Mouse (Mus musculus): ENCODE measurements around the gene Zfp599. TPM values are rescaled to one million over a fixed set of nuclear protein-coding genes. Genes with fewer than 3 reads are reported as not detected.
"Not testable (repeated sequence)": the region's sequence is repeated elsewhere in the genome, so short reads cannot be mapped to it uniquely, and the experiment has no call there.

The Zfp599 gene
- polyA plus RNA-seq, 1 experiment from 2014 or later, result 15.3 TPM

GRCm38 (mm10) chr9:22226846-22227245, 32.8 kb downstream of the Zfp599 start:
- 91% methylated on average over 15 of the region's 15 CpGs for WGBS
- Histone ChIP-seq H3K9me3 (replicated peaks; ENCODE audit: control insufficient read depth, low read length) (no peaks in the 10 kb centered on the region), H3K27me3 (replicated peaks; ENCODE audit: control insufficient read depth, insufficient read depth, low read length) (no peaks in the 10 kb centered on the region), H3K36me3 (ENCODE audit: control insufficient read depth, insufficient read depth, low read length) (no peaks in the 10 kb centered on the region), H3K4me1 (ENCODE audit: control insufficient read depth, insufficient read depth, low read length) (no peaks in the 10 kb centered on the region), H3K4me3 (ENCODE audit: low read depth, low read length) (no peak overlapping the region), H3K27ac (ENCODE audit: low read depth, low read length) (no peak overlapping the region), H3K4me2 (ENCODE audit: low read length) (no peak overlapping the region), H3K9ac (ENCODE audit: low read length) (no peak overlapping the region)
- ATAC-seq (no peak), DNase-seq (ENCODE audit: low spot score) (no peak)

DNA sequence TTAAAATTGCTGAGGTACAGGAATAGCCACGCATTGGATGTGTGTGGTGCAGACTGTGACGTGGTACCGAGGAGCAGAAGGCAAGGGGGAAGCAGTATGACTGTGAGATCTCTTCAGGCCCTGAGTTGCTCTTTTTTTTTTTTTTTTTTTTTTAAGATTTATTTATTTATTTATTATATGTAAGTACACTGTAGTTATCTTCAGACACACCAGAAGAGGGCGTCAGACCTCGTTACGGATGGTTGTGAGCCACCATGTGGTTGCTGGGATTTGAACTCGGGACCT, 33.4 kb downstream of the Zfp599 start:
- H3K9ac ChIP-seq (ENCODE audit: low read length); H3K27ac ChIP-seq (ENCODE audit: low read depth, low read length); DNase-seq (ENCODE audit: low spot score); H3K27me3 ChIP-seq (replicated peaks; ENCODE audit: control insufficient read depth, insufficient read depth, low read length); ATAC-seq; H3K4me1 ChIP-seq (ENCODE audit: control insufficient read depth, insufficient read depth, low read length); H3K9me3 ChIP-seq (replicated peaks; ENCODE audit: control insufficient read depth, low read length); H3K36me3 ChIP-seq (ENCODE audit: control insufficient read depth, insufficient read depth, low read length): not testable (repeated sequence)
- whole genome bisulfite sequencing, result 72% methylated on average over 7 of the region's 7 CpGs
- Histone ChIP-seq H3K4me3 (ENCODE audit: low read depth, low read length) (peak overlapping the region; percentile 69; the same call in 1 of the 2 replicates), H3K4me2 (ENCODE audit: low read length) (peak overlapping the region; percentile 70)

GRCm38 (mm10) chr9:22225581-22226388, 33.9 kb downstream of the Zfp599 start, which contains the start of gene Zfp809:
Zfp809 (plus strand) TSS chr9:22225714.
- Histone ChIP-seq H3K4me3 (ENCODE audit: low read depth, low read length) (peak within 1 kb of the TSS; percentile 69), H3K4me1 (ENCODE audit: control insufficient read depth, insufficient read depth, low read length) (no peaks in the 10 kb centered on the region), H3K27ac (ENCODE audit: low read depth, low read length) (peak within 1 kb of the TSS; percentile 79), H3K36me3 (ENCODE audit: control insufficient read depth, insufficient read depth, low read length) (no peaks in the 10 kb centered on the region), H3K27me3 (replicated peaks; ENCODE audit: control insufficient read depth, insufficient read depth, low read length) (no peaks in the 10 kb centered on the region), H3K9ac (ENCODE audit: low read length) (peak within 1 kb of the TSS; percentile 73), H3K4me2 (ENCODE audit: low read length) (peak within 1 kb of the TSS; percentile 70), H3K9me3 (replicated peaks; ENCODE audit: control insufficient read depth, low read length) (no peaks in the 10 kb centered on the region)
- peak; percentile 99 for ATAC-seq
- 2% methylated on average over 35 of the region's 35 CpGs for WGBS
- peak; percentile 98 for DNase-seq (ENCODE audit: low spot score)

GRCm38 (mm10) chr9:22224536-22225503, 34.9 kb downstream of the Zfp599 start:
- peak overlapping the region; percentile 73 for H3K9ac ChIP-seq (ENCODE audit: low read length)
- peak overlapping the region; percentile 70 for H3K4me2 ChIP-seq (ENCODE audit: low read length)
- no peaks in the 10 kb centered on the region for H3K4me1 ChIP-seq (ENCODE audit: control insufficient read depth, insufficient read depth, low read length)
- H3K27ac ChIP-seq (ENCODE audit: low read depth, low read length), result 0 out of 2 replicates have a peak overlapping the region, but pooled peaks have one; percentile 23
- peak; percentile 50 for ATAC-seq
- H3K27me3 ChIP-seq (replicated peaks; ENCODE audit: control insufficient read depth, insufficient read depth, low read length), result no peaks in the 10 kb centered on the region
- H3K9me3 ChIP-seq (replicated peaks; ENCODE audit: control insufficient read depth, low read length), result no peaks in the 10 kb centered on the region
- peak overlapping the region; percentile 69 for H3K4me3 ChIP-seq (ENCODE audit: low read depth, low read length)
- DNase-seq (ENCODE audit: low spot score), result peak; percentile 74
- no peaks in the 10 kb centered on the region for H3K36me3 ChIP-seq (ENCODE audit: control insufficient read depth, insufficient read depth, low read length)
- 28% methylated on average over 17 of the region's 17 CpGs for WGBS

DNA sequence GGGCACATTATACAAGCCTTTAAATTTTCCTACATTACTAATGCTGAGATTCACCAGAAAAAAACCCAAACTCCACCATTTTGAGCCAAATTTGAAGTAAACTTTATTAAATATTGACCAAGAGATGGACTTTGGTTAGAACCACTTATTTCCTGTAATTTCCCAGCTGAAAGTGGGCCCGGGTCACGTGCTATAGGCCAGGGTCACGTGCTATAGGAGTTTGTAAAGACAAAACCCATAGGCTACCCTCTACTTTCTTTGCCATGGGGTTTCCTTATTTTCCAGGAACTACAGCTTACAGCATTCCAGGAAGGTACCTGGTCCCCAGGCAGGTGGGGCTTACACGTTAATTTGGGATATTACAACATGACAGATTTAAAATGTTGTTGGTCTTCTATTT, 35.6 kb downstream of the Zfp599 start:
- DNase-seq (ENCODE audit: low spot score) (no peak), ATAC-seq (no peak)
- Histone ChIP-seq H3K4me2 (ENCODE audit: low read length) (no peak overlapping the region), H3K27me3 (replicated peaks; ENCODE audit: control insufficient read depth, insufficient read depth, low read length) (no peaks in the 10 kb centered on the region), H3K27ac (ENCODE audit: low read depth, low read length) (no peak overlapping the region), H3K4me1 (ENCODE audit: control insufficient read depth, insufficient read depth, low read length) (no peaks in the 10 kb centered on the region), H3K9me3 (replicated peaks; ENCODE audit: control insufficient read depth, low read length) (no peaks in the 10 kb centered on the region), H3K36me3 (ENCODE audit: control insufficient read depth, insufficient read depth, low read length) (no peaks in the 10 kb centered on the region), H3K9ac (ENCODE audit: low read length) (no peak overlapping the region), H3K4me3 (ENCODE audit: low read depth, low read length) (no peak overlapping the region)
- 94% methylated on average over 4 of the region's 4 CpGs for WGBS

DNA sequence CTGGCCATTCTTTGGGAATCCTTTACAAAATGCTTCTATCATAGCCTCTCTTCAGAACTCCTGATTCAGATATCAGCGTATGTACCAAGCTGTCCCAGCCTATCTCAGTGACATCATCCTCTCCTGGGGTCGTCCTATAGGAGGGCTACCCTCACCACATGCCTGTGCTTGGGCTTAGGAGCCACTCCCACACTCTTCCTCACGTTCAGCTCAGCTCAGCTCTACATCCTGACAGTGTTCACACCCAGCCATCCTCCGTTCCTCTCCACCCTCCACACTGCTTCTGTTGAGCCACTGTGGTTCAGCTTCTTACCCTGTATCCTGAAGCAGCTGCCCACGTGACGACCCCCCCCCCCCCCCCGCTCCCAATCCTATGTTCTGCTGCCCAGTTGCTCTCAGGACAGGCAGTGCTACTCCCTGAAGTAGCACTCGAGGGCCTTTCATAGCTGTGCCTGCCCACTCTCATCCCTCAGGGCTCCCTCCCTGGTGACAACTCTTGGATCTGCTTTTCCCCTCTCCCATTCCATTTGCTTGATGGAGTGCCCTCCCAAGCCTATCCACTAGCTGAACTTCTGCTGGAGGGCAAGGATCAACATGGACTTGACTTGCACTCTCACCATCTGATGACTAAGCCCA, 41.7 kb downstream of the Zfp599 start:
- Histone ChIP-seq H3K27me3 (replicated peaks; ENCODE audit: control insufficient read depth, insufficient read depth, low read length) (no peaks in the 10 kb centered on the region), H3K9me3 (replicated peaks; ENCODE audit: control insufficient read depth, low read length) (no peaks in the 10 kb centered on the region), H3K9ac (ENCODE audit: low read length) (no peak overlapping the region), H3K27ac (ENCODE audit: low read depth, low read length) (no peak overlapping the region), H3K4me1 (ENCODE audit: control insufficient read depth, insufficient read depth, low read length) (no peaks in the 10 kb centered on the region), H3K4me3 (ENCODE audit: low read depth, low read length) (no peak overlapping the region), H3K4me2 (ENCODE audit: low read length) (no peak overlapping the region), H3K36me3 (ENCODE audit: control insufficient read depth, insufficient read depth, low read length) (no peaks in the 10 kb centered on the region)
- DNase-seq (ENCODE audit: low spot score) (no peak), ATAC-seq (no peak)
- 49% methylated on average over 8 of the region's 8 CpGs for WGBS

DNA sequence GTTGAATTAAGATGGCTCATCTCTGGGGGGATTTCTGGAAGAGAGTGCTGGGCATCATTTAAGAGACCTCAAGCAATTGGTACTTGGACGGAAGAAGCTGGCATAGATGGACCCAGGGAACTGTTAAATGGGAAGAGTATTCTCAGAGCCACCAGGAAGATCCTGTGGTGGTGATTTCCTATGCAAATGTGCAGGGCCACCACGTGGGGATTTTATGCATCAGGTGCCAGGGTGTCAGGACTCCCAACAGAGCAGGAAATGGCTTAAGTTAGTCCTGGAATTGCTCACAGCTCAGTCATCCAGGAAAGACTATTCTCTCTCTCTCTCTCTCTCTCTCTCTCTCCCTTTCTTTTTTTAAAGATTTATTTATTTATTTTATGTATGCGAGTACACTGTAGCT, 43.0 kb downstream of the Zfp599 start:
- H3K27me3 ChIP-seq (replicated peaks; ENCODE audit: control insufficient read depth, insufficient read depth, low read length), result no peaks in the 10 kb centered on the region
- H3K9ac ChIP-seq (ENCODE audit: low read length), result no peak overlapping the region
- H3K4me1 ChIP-seq (ENCODE audit: control insufficient read depth, insufficient read depth, low read length), result no peaks in the 10 kb centered on the region
- DNase-seq (ENCODE audit: low spot score) (no peak), ATAC-seq (no peak)
- H3K9me3 ChIP-seq (replicated peaks; ENCODE audit: control insufficient read depth, low read length), result no peaks in the 10 kb centered on the region
- H3K4me3 ChIP-seq (ENCODE audit: low read depth, low read length), result no peak overlapping the region
- H3K36me3 ChIP-seq (ENCODE audit: control insufficient read depth, insufficient read depth, low read length), result no peaks in the 10 kb centered on the region
- no peak overlapping the region for H3K27ac ChIP-seq (ENCODE audit: low read depth, low read length)
- no peak overlapping the region for H3K4me2 ChIP-seq (ENCODE audit: low read length)
- 56% methylated on average over 3 of the region's 3 CpGs for WGBS

DNA sequence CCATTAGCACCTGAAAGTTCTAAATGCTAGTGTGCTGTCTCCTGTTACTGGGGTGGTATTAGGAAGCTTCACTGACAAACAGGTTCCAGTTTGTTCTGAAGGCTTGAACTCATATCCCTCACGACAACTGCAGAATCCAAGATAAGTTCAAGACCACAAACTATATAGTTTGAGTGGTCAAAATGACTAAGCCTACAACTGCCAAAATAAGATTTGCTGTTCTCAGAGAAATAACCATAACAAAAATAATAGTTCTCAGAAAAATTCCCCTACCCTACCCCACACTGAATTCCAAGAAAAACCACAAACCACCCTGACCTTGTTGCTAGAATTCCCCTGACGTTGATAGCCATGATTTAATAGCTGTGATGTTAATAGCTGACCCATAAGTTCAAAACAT, 45.1 kb downstream of the Zfp599 start:
- Histone ChIP-seq H3K4me2 (ENCODE audit: low read length) (no peak overlapping the region), H3K4me3 (ENCODE audit: low read depth, low read length) (no peak overlapping the region), H3K4me1 (ENCODE audit: control insufficient read depth, insufficient read depth, low read length) (no peaks in the 10 kb centered on the region), H3K36me3 (ENCODE audit: control insufficient read depth, insufficient read depth, low read length) (no peaks in the 10 kb centered on the region), H3K27ac (ENCODE audit: low read depth, low read length) (no peak overlapping the region), H3K27me3 (replicated peaks; ENCODE audit: control insufficient read depth, insufficient read depth, low read length) (no peaks in the 10 kb centered on the region), H3K9ac (ENCODE audit: low read length) (no peak overlapping the region), H3K9me3 (replicated peaks; ENCODE audit: control insufficient read depth, low read length) (no peaks in the 10 kb centered on the region)
- ATAC-seq (no peak), DNase-seq (ENCODE audit: low spot score) (no peak)
- 91% methylated on average over 2 of the region's 2 CpGs for WGBS
